Mouse (Mus musculus) myocyte (in vitro differentiated cells): Measurements from ENCODE around the gene Vps13d. TPM values are rescaled to one million over a fixed set of nuclear protein-coding genes. Genes with fewer than 3 reads are reported as not detected.

Experiments
- H3K27me3 ChIP-seq: one replicate; pipeline ENCODE4 v1.6.1; 2011; ENCODE audit not compliant: control insufficient read depth, insufficient read depth, insufficient read length
- H3K36me3 ChIP-seq: one replicate; pipeline ENCODE4 v1.6.1; 2011; ENCODE audit not compliant: control insufficient read depth, insufficient read depth
- H3K4me2 ChIP-seq: one replicate; pipeline ENCODE4 v1.6.1; 2011; ENCODE audit warnings: low read depth, control low read depth
- H3K4me3 ChIP-seq: one replicate; pipeline ENCODE4 v1.5.1; 2011; ENCODE audit warnings: mild to moderate bottlenecking, control low read depth, moderate library complexity
- H3K79me2 ChIP-seq: one replicate; pipeline ENCODE4 v1.6.1; 2011; ENCODE audit not compliant: control insufficient read depth, insufficient read depth
- H3ac ChIP-seq: one replicate; pipeline ENCODE4 v1.6.1; 2011; ENCODE audit not compliant: control insufficient read depth, insufficient read length
- CEBPB ChIP-seq: IDR thresholded peaks from 2 replicates; pipeline ENCODE4 v1.6.1; 2011; ENCODE audit warnings: mild to moderate bottlenecking, moderate library complexity; ENCODE audit not compliant: poor library complexity, insufficient read depth, severe bottlenecking
- E2F4 ChIP-seq: IDR thresholded peaks from one replicate; pipeline ENCODE4 v1.6.1; 2011; ENCODE audit warnings: mild to moderate bottlenecking, control low read depth, moderate library complexity; ENCODE audit not compliant: insufficient read depth
- MAX ChIP-seq: IDR thresholded peaks from one replicate; pipeline ENCODE4 v1.6.1; 2011; ENCODE audit warnings: low read depth, mild to moderate bottlenecking, control low read depth
- MYOD1 ChIP-seq, 3 experiments: IDR thresholded peaks; one replicate each; pipeline ENCODE4 v1.6.1; 2011; ENCODE audit warnings: control low read depth in 2 of 3, low read depth in 2 of 3, mild to moderate bottlenecking in 2 of 3, moderate library complexity in 1 of 3; ENCODE audit not compliant: insufficient read length in 2 of 3, control insufficient read depth in 1 of 3
- MYOG ChIP-seq, 3 experiments: IDR thresholded peaks; one replicate each; pipeline ENCODE4 v1.6.1; 2011; ENCODE audit warnings: control low read depth in 2 of 3, low read depth in 2 of 3, mild to moderate bottlenecking in 2 of 3; ENCODE audit not compliant: insufficient read length in 2 of 3, control insufficient read depth in 1 of 3, insufficient read depth in 1 of 3
- POLR2A ChIP-seq: IDR thresholded peaks from one replicate; pipeline ENCODE4 v1.6.1; 2011; ENCODE audit warnings: low read depth, mild to moderate bottlenecking, control low read depth, moderate library complexity; ENCODE audit not compliant: insufficient read length
- POLR2AphosphoS2 ChIP-seq: IDR thresholded peaks from one replicate; pipeline ENCODE4 v1.6.1; 2011; ENCODE audit warnings: low read depth, control low read depth; ENCODE audit not compliant: insufficient read length
- REST ChIP-seq: IDR thresholded peaks from one replicate; pipeline ENCODE4 v1.6.1; 2011; ENCODE audit warnings: mild to moderate bottlenecking, control low read depth, moderate library complexity; ENCODE audit not compliant: insufficient read depth, insufficient read length
- SRF ChIP-seq: IDR thresholded peaks from one replicate; pipeline ENCODE4 v1.6.1; 2011; ENCODE audit warnings: low read depth; ENCODE audit not compliant: control insufficient read depth, insufficient read length
- TCF12 ChIP-seq: IDR thresholded peaks from one replicate; pipeline ENCODE4 v1.6.1; 2011; ENCODE audit warnings: mild to moderate bottlenecking, control low read depth; ENCODE audit not compliant: poor library complexity, insufficient read depth, severe bottlenecking
- TCF3 ChIP-seq: IDR thresholded peaks from one replicate; pipeline ENCODE4 v1.6.1; 2011; ENCODE audit warnings: low read depth, control low read depth; ENCODE audit not compliant: insufficient read length
- USF1 ChIP-seq: IDR thresholded peaks from one replicate; pipeline ENCODE4 v1.6.1; 2011; ENCODE audit warnings: low read depth, mild to moderate bottlenecking, control low read depth, moderate library complexity
- polyA plus RNA-seq: library from polyadenylated mRNA; unstranded; fragments of >200 nt; fragmentation: generic; extraction: Trizol; gene quantifications from one replicate; pipeline ENCODE4 v1.2.1, GENCODE M21; 2012; ENCODE audit warnings: missing spikeins

Vps13d gene
- polyA plus RNA-seq, 1 experiment: 20.0 TPM

- peaks cover 53% of the 10 kb centered on the region for H3K36me3 ChIP-seq
- H3K4me3 ChIP-seq: no peak overlapping the region
- no peak overlapping the region for H3K4me2 ChIP-seq
- no peaks in the 10 kb centered on the region for H3K79me2 ChIP-seq
- no peak for TF ChIP-seq TCF12
- TF ChIP-seq MYOD1 (IDR thresholded peaks at IDR 0.05; ENCODE audit: control insufficient read depth in 1 of 3, insufficient read length in 2 of 3, low read depth in 2 of 3): no peak
- TF ChIP-seq USF1: no peak
- TF ChIP-seq POLR2AphosphoS2: no peak
- no peak for TF ChIP-seq CEBPB
- no peak for TF ChIP-seq TCF3
- no peak for TF ChIP-seq REST
- TF ChIP-seq MYOG (IDR thresholded peaks at IDR 0.05; ENCODE audit: control insufficient read depth in 1 of 3, insufficient read depth in 1 of 3, insufficient read length in 2 of 3, low read depth in 2 of 3): no peak
- TF ChIP-seq POLR2A: no peak
- TF ChIP-seq SRF: no peak
- TF ChIP-seq E2F4: no peak
- no peak for TF ChIP-seq MAX
- H3ac ChIP-seq: no peak overlapping the region
- H3K27me3 ChIP-seq: no peaks in the 10 kb centered on the region
These were observed 142.5 kb downstream of the Vps13d start for GRCm38 (mm10) chr4:145052282-145052681.

GRCm38 (mm10) chr4:145051209-145051969, 143.4 kb downstream of the Vps13d start:
- peaks cover 56% of the 10 kb centered on the region for H3K36me3 ChIP-seq
- no peak for TF ChIP-seq SRF
- no peak for TF ChIP-seq USF1
- no peaks in the 10 kb centered on the region for H3K27me3 ChIP-seq
- no peak overlapping the region for H3ac ChIP-seq
- no peak overlapping the region for H3K4me3 ChIP-seq
- no peaks in the 10 kb centered on the region for H3K79me2 ChIP-seq
- no peak overlapping the region for H3K4me2 ChIP-seq

- Histone ChIP-seq H3ac (no peak overlapping the region), H3K79me2 (no peaks in the 10 kb centered on the region), H3K4me2 (no peak overlapping the region), H3K27me3 (no peaks in the 10 kb centered on the region), H3K4me3 (no peak overlapping the region), H3K36me3 (peaks cover 52% of the 10 kb centered on the region)
- TF ChIP-seq POLR2AphosphoS2: no peak
These were observed 144.1 kb downstream of the Vps13d start for GRCm38 (mm10) chr4:145050518-145051208.

GRCm38 (mm10) chr4:145047964-145048363, 146.8 kb downstream of the Vps13d start:
- no peak overlapping the region for H3ac ChIP-seq
- no peaks in the 10 kb centered on the region for H3K27me3 ChIP-seq
- no peak overlapping the region for H3K4me3 ChIP-seq
- TF ChIP-seq TCF3: no peak
- TF ChIP-seq MYOG (IDR thresholded peaks at IDR 0.05; ENCODE audit: control insufficient read depth in 1 of 3, insufficient read depth in 1 of 3, insufficient read length in 2 of 3, low read depth in 2 of 3): no peak
- no peak for TF ChIP-seq POLR2AphosphoS2
- TF ChIP-seq MAX: no peak
- TF ChIP-seq CEBPB: no peak
- TF ChIP-seq SRF: no peak
- TF ChIP-seq REST: no peak
- TF ChIP-seq USF1: no peak
- no peak for TF ChIP-seq POLR2A
- TF ChIP-seq MYOD1 (IDR thresholded peaks at IDR 0.05; ENCODE audit: control insufficient read depth in 1 of 3, insufficient read length in 2 of 3, low read depth in 2 of 3): no peak
- no peak for TF ChIP-seq E2F4
- no peak for TF ChIP-seq TCF12
- peaks cover 51% of the 10 kb centered on the region for H3K36me3 ChIP-seq
- H3K4me2 ChIP-seq: no peak overlapping the region
- H3K79me2 ChIP-seq: no peaks in the 10 kb centered on the region

DNA sequence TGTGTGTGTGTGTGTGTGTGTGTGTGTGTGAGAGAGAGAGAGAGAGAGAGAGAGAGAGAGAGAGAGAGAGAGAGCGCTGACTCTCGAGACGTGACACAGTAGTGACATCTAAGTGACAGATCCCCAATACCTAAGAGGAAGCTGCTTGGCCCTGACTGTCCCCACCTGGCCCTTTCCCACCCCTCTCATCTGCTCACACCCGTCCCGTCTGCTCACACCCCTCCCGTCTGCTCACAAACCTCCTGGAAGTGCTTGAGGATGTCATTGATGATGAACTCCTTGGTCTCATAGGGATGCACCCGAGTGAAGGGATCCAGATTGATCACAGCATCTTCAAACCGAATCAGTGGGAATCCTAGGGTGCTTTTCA, 148.8 kb downstream of the Vps13d start:
- Histone ChIP-seq H3K27me3 (no peaks in the 10 kb centered on the region), H3K4me3 (no peak overlapping the region), H3K36me3 (peaks cover 42% of the 10 kb centered on the region), H3ac (no peak overlapping the region), H3K4me2 (no peak overlapping the region), H3K79me2 (no peaks in the 10 kb centered on the region)
- no peak for TF ChIP-seq MYOG (IDR thresholded peaks at IDR 0.05; ENCODE audit: control insufficient read depth in 1 of 3, insufficient read depth in 1 of 3, insufficient read length in 2 of 3, low read depth in 2 of 3)
- no peak for TF ChIP-seq POLR2AphosphoS2
- TF ChIP-seq SRF: no peak
- TF ChIP-seq TCF12: no peak
- TF ChIP-seq CEBPB: no peak
- TF ChIP-seq E2F4: no peak
- TF ChIP-seq POLR2A: no peak
- TF ChIP-seq MAX: no peak
- TF ChIP-seq MYOD1 (IDR thresholded peaks at IDR 0.05; ENCODE audit: control insufficient read depth in 1 of 3, insufficient read length in 2 of 3, low read depth in 2 of 3): no peak
- no peak for TF ChIP-seq TCF3
- no peak for TF ChIP-seq USF1
- TF ChIP-seq REST: no peak
